Mouse (Mus musculus) layer of hippocampus, adult 11-12 months (tissue): ENCODE data around the gene Cdc6.

Experiments used
- DNase-seq: peaks from one replicate; pipeline ENCODE4 v3.0.0; 2022; ENCODE audit warnings: low spot score

Cdc6 gene

DNA sequence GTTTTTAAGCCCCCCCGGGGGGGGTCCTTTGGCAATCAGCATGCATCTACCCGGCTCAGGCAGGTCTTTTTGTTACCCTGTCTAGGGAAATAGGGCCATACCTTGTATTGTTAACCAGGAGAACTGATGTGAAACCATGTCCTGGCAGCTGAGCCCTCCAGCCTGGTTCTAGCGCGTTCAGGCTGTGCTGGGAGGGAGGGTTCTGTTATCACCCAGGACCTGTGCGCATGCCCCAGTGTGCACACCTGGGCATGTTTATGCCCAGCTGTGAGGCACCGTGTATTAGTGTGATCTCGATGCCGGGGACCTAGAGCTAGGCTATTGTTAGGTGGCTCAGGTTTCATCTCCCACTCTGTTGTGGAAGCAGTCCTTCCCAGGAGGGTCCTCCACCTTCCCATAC lies 54.2 kb downstream of the Cdc6 start:
- no peak for DNase-seq

DNA sequence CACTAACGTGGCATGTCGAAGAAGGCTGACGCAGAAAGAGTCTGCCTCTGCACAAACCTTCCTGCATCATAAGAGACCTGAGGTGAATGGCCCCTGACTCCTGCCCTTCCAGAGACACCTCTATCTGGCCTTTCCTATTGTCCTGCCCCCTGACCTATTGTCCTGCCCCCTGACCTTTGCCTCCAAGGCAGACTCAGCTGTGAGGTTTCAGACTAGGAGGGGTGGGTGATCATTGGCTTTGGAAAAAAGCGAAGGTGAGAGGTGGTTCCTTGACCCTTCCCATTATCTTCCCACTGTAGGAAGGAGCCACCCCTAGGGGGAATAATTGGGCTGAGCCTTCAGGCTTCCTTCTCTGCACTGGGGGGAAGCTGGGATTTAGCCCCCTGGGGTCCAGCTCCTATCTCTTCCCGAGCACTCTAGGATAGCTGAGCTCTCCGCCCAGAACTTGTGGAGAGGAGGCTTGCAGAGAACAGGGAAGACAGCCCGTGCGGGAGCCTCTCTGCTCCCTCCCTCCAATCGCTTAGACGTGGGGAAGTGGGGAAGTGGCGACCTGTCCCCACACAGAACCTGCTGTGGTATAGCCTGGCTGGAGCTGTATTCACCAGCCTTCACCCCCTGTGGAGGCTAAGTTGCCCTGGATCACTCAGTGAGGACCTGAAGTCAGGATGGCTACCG lies 55.0 kb downstream of the Cdc6 start:
- no peak for DNase-seq

DNA sequence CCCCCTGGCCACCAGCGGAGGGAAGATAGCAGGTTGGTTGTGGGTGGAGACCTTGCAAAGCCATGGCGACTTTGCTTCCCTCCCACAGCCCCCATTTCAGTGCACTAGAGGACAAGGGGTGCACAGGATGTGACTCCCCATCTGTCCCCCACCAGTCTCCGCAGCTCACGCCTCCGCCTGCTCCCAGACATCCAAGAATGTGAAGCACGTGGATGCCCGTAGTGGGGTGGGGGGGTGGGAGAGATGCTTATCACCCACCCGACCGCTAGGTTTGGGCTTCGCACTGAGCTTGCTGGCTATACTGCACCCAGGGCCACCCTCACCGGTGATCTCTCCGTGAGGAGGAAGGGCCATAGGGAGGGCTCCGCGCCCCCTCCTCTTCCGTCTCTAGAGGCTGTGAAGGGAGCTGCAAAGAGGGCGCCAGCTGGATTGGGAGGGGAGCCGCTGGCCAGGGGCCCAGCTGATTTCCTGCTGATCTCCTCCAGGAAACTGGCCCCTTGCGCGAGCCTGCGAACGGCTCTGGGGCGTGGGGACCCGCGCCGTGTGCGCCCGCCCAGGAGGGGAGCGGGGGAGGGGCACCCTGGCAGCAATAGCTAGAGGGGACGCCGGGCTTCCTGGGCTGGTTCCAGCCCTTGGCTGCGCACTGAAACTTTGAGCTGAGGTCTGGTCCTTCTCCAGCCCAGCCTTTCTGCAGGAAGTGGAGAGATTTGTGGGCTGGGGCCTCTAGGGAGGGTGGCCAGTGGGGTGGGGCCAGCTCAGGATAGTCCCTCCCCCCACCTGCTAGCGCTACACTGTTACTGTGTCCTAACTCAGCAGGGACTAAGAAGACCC lies 55.8 kb downstream of the Cdc6 start:
- DNase-seq, result no peak

DNA sequence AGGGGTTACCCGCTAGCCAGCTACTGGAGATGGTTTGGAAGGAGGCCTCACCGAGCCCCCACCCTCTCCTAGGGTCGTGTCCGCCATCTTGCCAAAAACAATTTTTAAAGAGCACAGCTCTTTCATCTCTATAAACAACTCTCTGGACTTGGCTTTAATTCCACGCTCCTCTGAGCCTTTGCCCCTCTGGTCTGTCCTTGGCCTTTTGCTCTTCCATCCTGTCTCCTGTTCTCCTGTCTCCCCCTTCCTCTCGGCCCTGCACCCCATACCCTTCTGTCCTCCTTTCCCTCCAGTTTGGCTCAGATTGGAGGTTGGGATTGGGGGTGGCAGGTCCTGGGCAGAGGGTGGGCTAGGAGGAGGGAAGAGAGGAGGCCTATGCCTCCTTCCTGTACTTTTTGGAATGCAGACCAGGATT lies 56.6 kb downstream of the Cdc6 start:
- no peak for DNase-seq

DNA sequence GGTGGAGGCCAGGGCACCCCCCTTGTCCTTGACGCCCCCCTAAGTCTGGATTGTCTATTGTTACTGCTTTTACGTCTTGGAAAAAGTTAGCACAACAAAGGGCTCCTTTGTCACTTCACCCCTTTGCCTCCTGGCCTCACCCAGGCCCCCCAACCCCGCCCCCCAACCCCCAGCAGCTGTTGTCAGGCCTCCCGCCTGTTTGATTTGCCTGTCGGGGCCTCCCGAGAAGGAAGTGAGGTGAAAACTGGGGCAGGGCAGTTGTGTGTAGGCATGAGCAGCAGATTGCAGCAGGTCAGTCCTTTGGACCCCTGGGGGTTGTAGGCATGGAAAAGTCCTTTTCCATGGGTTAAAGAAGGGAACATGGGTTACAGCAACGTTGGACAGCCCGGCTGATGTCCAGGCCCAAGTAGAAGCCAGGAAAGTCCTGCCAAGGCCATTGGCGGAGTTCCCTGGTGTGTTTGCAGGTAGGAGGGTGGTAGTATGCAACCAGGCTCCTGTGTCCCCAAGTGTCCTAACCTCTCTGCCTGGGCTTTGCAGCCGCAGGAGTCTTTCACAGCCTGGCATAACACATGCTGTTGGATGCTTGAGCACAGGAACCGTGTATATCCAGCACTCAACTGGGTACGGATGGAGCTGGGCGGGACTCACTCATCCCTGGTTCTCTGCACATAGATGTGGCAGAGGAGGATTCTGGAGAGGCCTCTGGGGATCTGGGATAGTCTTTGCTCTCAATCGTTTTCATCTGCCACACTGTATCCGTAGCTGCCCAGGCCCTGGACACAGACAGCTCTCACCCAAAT lies 57.2 kb downstream of the Cdc6 start:
- DNase-seq, result no peak

DNA sequence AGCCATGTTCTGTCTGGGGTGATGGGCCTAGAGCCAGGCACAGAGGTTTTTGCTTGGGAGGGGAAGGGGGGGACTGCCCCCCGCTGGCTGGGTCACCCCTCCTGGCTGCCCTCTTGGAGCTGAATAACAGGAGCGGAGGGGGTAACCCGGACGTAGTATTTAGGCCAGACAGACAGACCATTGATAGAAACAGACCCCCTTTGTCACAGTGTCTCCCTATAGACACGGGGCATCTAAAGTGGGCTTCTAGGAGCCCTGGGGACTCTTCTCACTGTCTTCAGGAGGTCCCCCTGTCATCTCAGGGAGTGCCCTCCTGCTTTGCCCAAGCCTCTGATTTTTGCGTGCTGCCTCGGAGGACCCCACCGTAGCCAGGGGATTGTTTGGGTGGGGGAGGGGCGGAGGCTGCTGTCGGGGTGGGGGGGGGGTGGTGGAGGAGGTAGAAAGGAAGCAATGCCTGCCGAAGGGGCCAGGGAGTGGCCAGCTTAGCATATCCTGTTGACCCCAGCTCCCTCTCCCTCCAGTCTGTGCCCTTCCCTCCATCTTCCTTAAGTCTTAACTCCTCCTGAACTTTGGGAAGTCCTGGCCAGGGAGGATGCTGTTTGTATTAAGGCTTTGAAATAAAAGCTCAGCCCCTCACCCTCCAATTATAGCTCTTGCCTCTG lies 57.9 kb downstream of the Cdc6 start:
- DNase-seq, result no peak

DNA sequence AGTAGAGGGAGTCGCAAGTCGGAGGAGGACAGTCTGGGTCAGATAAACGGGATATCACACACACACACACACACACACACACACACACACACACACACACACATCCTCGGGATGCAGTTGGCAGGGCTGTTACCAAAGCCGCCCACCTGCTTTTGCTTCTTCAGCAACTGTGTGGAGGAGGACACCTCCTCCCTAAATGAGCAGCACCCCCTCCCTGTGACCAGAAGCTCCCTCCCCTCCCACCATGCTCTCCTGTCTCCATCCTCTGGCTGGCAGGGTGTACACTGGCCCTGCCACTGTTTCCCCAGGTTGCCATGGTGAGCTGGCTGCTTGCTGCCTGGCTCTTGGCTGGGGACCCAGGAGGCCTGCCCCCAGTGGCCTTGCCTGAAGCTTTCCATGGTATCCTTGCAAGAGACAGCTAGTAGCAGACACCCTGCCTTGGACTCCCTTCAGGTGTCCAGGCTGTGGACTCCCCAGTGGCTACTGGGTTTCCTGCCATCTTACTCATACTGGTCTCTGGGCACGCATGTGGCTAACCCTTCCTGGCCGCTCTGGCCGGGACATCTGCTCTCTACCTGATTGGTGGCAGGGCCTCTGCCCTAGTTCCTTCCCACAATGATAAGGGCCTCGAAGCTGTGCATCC lies 59.0 kb downstream of the Cdc6 start:
- DNase-seq, result peak; percentile 74

DNA sequence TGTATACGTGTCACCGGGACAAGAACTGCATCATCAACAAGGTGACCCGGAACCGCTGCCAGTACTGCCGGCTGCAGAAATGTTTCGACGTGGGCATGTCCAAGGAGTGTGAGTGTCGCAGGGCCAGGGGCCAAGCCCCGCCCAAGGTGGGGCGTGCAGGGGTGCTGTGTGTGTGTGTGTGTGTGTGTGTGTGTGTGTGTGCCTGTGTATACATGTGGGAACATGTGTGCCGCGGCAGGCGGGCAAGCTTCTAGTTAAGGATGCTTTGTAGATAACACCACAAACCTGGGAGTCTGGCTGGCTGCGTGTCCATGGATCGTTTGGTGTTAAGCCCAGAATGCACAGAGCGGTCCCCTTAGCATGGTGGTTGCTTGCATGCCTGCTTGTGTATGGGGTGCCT lies 60.5 kb downstream of the Cdc6 start:
- DNase-seq, result no peak

DNA sequence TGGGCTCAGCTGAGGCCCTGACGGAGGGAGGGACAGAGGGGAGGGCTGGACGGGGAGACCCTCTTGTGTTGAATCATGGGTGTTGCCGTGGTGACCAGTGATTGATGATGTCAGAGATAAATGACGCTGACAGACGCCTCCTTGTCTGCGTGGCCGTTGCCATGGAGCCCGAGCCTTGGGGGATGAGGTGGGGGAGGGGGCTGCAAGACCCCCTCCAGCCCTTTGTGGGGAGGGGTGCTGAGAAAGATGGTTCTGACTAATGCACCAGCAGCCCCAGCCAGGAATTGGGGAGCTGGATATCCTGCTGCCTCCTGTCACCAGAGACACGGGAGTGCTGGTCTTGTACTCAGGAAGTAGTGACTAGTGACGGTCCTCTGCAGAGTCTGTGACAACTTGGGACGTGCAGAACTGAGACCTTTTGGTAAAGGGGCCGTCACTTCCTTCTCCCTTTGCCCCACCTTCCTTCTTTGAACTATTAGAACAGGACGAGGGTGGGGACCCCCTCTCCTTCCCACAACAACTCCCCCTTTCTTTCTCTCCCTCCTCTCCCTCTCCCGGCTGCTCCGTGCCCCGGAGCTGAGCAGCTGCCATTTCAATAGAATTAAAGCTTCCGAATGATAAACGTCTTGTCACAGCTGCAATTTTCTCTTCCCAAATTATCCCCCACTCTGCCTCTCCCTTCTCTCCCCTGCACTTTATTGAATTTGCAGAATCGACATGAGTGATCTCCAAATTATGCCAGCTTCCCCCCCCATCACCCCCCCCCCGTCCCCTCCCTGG lies 61.3 kb downstream of the Cdc6 start:
- no peak for DNase-seq

DNA sequence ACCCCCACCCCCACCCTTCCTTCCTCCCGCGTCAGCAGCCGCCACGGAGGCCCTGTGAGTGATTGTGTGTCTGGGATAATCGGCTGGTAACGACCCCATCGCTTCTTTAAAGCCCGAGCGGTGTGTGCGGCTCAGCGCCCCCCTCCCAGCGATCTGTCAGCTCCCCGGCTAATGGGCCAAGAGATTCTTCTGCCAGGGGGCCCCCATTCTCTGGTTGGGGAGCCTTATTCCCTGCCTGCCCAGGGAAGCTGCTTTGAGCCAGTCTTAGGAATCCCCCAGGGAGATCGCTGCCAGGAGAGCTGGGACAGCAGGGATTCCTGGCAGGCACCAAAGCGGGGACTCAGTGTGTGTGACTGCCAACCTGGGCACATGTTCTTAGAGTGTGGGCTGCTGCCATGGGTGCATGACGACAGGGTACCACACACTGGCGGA lies 61.9 kb downstream of the Cdc6 start:
- DNase-seq, result peak; percentile 75

DNA sequence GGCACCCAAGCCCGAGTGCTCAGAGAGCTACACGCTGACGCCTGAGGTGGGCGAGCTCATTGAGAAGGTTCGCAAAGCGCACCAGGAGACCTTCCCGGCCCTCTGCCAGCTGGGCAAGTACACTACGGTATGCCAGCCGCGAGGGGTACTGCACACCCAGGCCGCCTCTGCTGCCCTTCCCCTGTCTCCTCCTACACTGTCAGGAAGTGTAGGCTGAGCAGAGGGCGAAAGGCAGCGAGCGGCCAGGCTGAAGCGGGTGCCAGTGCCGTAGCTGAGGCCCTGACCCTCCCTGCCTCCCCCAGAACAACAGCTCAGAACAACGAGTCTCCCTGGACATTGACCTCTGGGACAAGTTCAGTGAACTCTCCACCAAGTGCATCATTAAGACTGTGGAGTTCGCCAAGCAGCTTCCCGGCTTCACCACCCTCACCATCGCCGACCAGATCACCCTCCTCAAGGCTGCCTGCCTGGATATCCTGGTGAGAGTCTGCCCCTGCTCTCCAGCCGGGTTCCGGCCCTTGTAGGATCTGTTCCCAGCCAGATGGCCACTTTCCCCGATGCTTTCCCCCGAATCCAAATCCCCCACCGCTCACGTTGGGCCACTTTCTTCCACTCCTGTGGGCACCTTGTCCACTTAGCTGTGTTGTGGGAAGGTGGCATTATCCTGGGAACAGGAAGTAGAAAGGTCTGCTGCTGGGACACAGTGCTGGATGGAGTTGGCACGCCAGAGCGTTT lies 62.8 kb downstream of the Cdc6 start:
- DNase-seq, result no peak

DNA sequence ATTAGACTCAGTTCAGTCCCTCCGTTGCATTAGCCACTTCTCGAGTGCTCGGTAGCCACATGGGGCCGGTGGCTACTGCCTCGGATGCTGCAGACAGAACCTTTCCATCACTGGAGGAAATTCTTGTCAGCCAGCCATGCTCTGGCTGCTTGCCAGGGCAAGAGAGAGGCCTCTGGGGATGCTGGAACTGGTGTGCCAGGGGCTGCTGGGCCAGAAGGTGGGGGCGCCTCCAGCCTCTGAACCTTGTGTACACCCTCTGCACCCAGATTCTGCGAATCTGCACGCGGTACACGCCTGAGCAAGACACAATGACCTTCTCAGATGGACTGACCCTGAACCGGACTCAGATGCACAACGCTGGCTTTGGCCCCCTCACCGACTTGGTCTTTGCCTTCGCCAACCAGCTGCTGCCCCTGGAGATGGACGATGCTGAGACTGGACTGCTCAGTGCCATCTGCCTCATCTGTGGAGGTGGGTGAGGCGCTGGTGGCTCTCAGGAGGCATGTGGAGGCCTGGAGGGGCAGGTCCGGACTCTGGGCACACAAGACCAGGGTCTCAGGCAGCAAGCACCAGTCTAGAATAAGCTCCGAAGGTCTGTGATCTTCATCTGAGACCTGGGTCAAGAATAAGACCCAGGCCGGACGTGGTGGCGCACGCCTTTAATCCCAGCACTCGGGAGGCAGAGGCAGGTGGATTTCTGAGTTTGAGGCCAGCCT lies 63.9 kb downstream of the Cdc6 start:
- no peak for DNase-seq

DNA sequence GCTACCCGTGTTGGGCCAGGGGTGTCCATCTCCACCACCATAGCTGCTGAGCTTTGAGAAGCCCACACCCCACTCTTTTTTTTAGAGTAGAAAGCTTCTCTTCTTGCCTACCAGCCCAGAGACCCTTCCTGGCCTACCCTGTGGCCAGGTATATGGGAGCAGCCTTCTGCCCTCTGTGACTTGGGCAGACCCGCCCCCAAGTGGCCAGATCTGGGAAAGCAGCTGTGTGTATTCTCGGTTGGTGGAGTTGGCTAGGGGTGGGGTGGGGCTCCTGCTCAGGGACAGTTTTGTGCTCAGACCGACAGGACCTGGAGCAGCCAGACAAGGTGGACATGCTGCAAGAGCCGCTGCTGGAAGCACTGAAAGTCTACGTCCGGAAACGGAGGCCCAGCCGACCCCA lies 64.6 kb downstream of the Cdc6 start:
- DNase-seq, result peak; percentile 86

DNA sequence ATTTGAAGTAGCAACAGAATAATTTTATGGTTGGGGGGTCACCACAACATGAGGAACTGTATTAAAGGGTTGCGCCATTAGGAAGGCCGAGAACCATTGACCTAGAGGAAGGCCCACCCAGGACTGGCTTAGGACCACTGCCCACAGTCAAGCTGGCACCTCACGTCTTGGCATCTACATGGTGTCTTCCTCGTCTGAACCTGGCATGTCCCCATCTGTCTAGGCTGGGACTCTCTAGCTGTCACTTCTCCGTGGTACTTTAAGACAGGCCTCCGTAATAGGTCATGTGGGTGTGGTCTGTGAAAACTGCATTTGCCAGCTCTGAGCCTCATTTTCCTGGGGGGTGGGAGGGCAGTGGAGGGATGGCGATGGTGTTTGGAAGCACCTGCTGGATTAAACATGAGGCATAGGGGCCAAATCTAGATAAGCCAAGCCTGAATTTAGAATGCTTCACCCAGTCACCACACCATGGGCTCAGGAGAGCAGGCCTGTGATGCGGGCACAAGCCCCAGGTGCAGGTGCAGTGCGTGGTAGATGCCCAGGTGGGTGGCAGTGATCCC lies 65.3 kb downstream of the Cdc6 start:
- DNase-seq, result no peak
